Mouse (Mus musculus) lung, postnatal 0 days (tissue): ENCODE results near the gene Slc25a22.

Experiments
- CTCF ChIP-seq: IDR thresholded peaks from 2 replicates; pipeline ENCODE4 v1.5.1; 2016; ENCODE audit warnings: antibody characterized with exemption, mild to moderate bottlenecking
- EP300 ChIP-seq: IDR thresholded peaks from 2 replicates; pipeline ENCODE4 v1.6.1; 2016; ENCODE audit warnings: antibody characterized with exemption, mild to moderate bottlenecking, control low read depth

DNA sequence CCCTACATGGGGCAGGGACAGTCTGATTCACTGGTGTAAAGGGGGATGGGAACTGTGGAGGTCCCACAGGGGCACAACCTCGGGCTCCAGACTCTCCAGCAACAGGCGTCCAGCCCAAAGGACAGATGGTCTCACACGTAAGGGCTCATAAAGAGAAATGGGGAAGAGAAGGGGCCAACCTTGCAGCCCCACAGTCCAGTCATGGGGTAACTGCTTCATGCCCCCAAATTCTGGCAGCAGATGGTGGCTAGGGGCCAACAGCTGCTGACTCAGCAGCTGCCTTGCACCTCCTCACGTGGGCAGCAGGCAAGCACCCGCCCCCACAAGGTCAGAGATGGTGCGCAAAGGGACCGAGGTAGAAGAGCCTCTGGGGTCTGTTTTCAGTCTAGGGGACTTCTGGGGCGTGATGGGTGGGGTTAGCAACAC lies 5.5 kb downstream of the Slc25a22 start:
- no peak for TF ChIP-seq CTCF
- TF ChIP-seq EP300 = no peak
